ENCODE assay signal across 28 mouse cellular contexts in genomic region chr4:151437859-151438258, GRCm38 (mm10).
DNase-seq lines count a peak whose midpoint lies in the region; ATAC-seq and TF ChIP-seq lines count a peak whose summit lies in the region.
"Had no signal": no experiment of that assay in that cellular context is flagged by ENCODE, and none has a peak within 500 bp of the region (broad histone marks: within the 10 kb centered on the region; RNA-seq: fewer than 3 reads in every experiment).

No protein-coding gene starts in this region.

- TF ChIP-seq EP300 in heart, adult 2 months (IDR thresholded peaks at IDR 0.05; ENCODE audit: insufficient read depth, low read depth, low read length): peak; percentile 48; the same call in 1 of the 2 replicates

- TF ChIP-seq POLR2A in heart, adult 2 months (IDR thresholded peaks at IDR 0.05; ENCODE audit: insufficient read depth, low read depth, low read length): no peak

- H3K79me2 ChIP-seq in heart, adult 2 months (replicated peaks; ENCODE audit: control insufficient read depth, insufficient read depth, low read length): no peaks in the 10 kb centered on the region

- no peak overlapping the region for H3K4me3 ChIP-seq in forebrain, embryonic 10.5 days
- no peak overlapping the region for H3K4me3 ChIP-seq in forebrain, embryonic 16.5 days (replicated peaks; ENCODE audit: low read length)
- H3K4me3 ChIP-seq in heart, adult 2 months: no peak overlapping the region
- H3K4me3 ChIP-seq in hindbrain, embryonic 15.5 days: no peak overlapping the region
- H3K4me3 ChIP-seq in hindbrain, postnatal 0 days (ENCODE audit: low read length): no peak overlapping the region
- H3K4me3 ChIP-seq in neural tube, embryonic 14.5 days (ENCODE audit: low read depth, low read length): no peak overlapping the region
- H3K4me3 ChIP-seq: embryonic facial prominence, embryonic 13.5 days; liver, embryonic 12.5 days; midbrain, embryonic 13.5 days; myocyte had no signal

- peaks cover 3% of the 10 kb centered on the region; the same call in 1 of the 2 replicates for H3K9me3 ChIP-seq in forebrain, embryonic 10.5 days
- H3K9me3 ChIP-seq in forebrain, embryonic 16.5 days (ENCODE audit: control insufficient read depth, low read length): no peaks in the 10 kb centered on the region
- no peaks in the 10 kb centered on the region for H3K9me3 ChIP-seq in hindbrain, embryonic 15.5 days
- no peaks in the 10 kb centered on the region for H3K9me3 ChIP-seq in hindbrain, postnatal 0 days (ENCODE audit: low read length)
- no peaks in the 10 kb centered on the region for H3K9me3 ChIP-seq in neural tube, embryonic 14.5 days (ENCODE audit: control insufficient read depth, low read length)

- no peak for TF ChIP-seq CTCF in heart, adult 2 months (IDR thresholded peaks at IDR 0.05)
- no peak for TF ChIP-seq CTCF in hindbrain, postnatal 0 days (IDR thresholded peaks at IDR 0.05; ENCODE audit: low read depth)

- peaks cover 12% of the 10 kb centered on the region for H3K4me1 ChIP-seq in forebrain, embryonic 10.5 days
- H3K4me1 ChIP-seq in forebrain, embryonic 16.5 days (replicated peaks; ENCODE audit: control insufficient read depth, insufficient read depth, low read length): peaks cover 20% of the 10 kb centered on the region
- H3K4me1 ChIP-seq in heart, adult 2 months (ENCODE audit: control insufficient read depth, insufficient read depth, low read length): no peaks in the 10 kb centered on the region
- peaks cover 29% of the 10 kb centered on the region for H3K4me1 ChIP-seq in hindbrain, embryonic 15.5 days (replicated peaks)
- H3K4me1 ChIP-seq in hindbrain, postnatal 0 days (ENCODE audit: insufficient read depth, low read length): no peaks in the 10 kb centered on the region
- peaks cover 14% of the 10 kb centered on the region; the same call in 1 of the 2 replicates for H3K4me1 ChIP-seq in neural tube, embryonic 14.5 days (ENCODE audit: control insufficient read depth, insufficient read depth, low read length)
- H3K4me1 ChIP-seq: embryonic facial prominence, embryonic 13.5 days; liver, embryonic 12.5 days had no signal

- no peak overlapping the region for H3K4me2 ChIP-seq in forebrain, embryonic 16.5 days (ENCODE audit: low read length)
- no peak overlapping the region for H3K4me2 ChIP-seq in hindbrain, embryonic 15.5 days
- H3K4me2 ChIP-seq in hindbrain, postnatal 0 days (ENCODE audit: low read depth, low read length): no peak overlapping the region
- H3K4me2 ChIP-seq in neural tube, embryonic 14.5 days (ENCODE audit: low read depth, low read length): no peak overlapping the region
- H3K4me2 ChIP-seq: embryonic facial prominence, embryonic 13.5 days; liver, embryonic 12.5 days; midbrain, embryonic 13.5 days had no signal

- peak overlapping the region; percentile 40; the same call in 1 of the 2 replicates for H3K27ac ChIP-seq in forebrain, embryonic 10.5 days
- H3K27ac ChIP-seq in forebrain, embryonic 16.5 days (ENCODE audit: low read length): no peak overlapping the region
- H3K27ac ChIP-seq in heart, adult 2 months: no peak overlapping the region
- H3K27ac ChIP-seq in hindbrain, embryonic 15.5 days (replicated peaks): peak overlapping the region; percentile 23; the same call in 1 of the 2 replicates
- H3K27ac ChIP-seq in hindbrain, postnatal 0 days: no peak overlapping the region
- peak overlapping the region; percentile 53 for H3K27ac ChIP-seq in neural tube, embryonic 14.5 days (ENCODE audit: low read depth, low read length)
- H3K27ac ChIP-seq: embryonic facial prominence, embryonic 13.5 days; kidney, postnatal 0 days; liver, embryonic 12.5 days; midbrain, embryonic 13.5 days had no signal

- no peak overlapping the region for H3K9ac ChIP-seq in forebrain, embryonic 16.5 days (replicated peaks; ENCODE audit: low read depth, low read length)
- no peak overlapping the region for H3K9ac ChIP-seq in heart, adult 2 months (ENCODE audit: low read depth, low read length)
- no peak overlapping the region for H3K9ac ChIP-seq in hindbrain, embryonic 15.5 days
- H3K9ac ChIP-seq in hindbrain, postnatal 0 days (replicated peaks; ENCODE audit: low read length): no peak overlapping the region
- H3K9ac ChIP-seq in neural tube, embryonic 14.5 days (replicated peaks; ENCODE audit: low read depth, low read length): no peak overlapping the region
- H3K9ac ChIP-seq: embryonic facial prominence, embryonic 13.5 days; forebrain, postnatal 0 days; liver, embryonic 12.5 days; liver, postnatal 0 days; midbrain, embryonic 13.5 days had no signal

- H3K27me3 ChIP-seq in forebrain, embryonic 10.5 days (ENCODE audit: poor library complexity, severe bottlenecking): no peaks in the 10 kb centered on the region
- H3K27me3 ChIP-seq in forebrain, embryonic 16.5 days (replicated peaks; ENCODE audit: control insufficient read depth, insufficient read depth, low read length): peaks cover 5% of the 10 kb centered on the region; the same call in 1 of the 2 replicates
- no peaks in the 10 kb centered on the region for H3K27me3 ChIP-seq in heart, adult 2 months (ENCODE audit: control insufficient read depth, insufficient read depth, low read length)
- H3K27me3 ChIP-seq in hindbrain, embryonic 15.5 days: no peaks in the 10 kb centered on the region
- H3K27me3 ChIP-seq in hindbrain, postnatal 0 days (ENCODE audit: insufficient read depth, low read length): no peaks in the 10 kb centered on the region
- H3K27me3 ChIP-seq in neural tube, embryonic 14.5 days (ENCODE audit: control insufficient read depth, insufficient read depth, low read length): no peaks in the 10 kb centered on the region
- H3K27me3 ChIP-seq: CH12.LX; embryonic facial prominence, embryonic 13.5 days; liver, embryonic 12.5 days; midbrain, embryonic 13.5 days had no signal

- no peak for ATAC-seq in forebrain, embryonic 16.5 days
- no peak for ATAC-seq in hindbrain, embryonic 15.5 days (ENCODE audit: low FRiP score, low read depth)
- ATAC-seq in hindbrain, postnatal 0 days: no peak
- ATAC-seq in neural tube, embryonic 14.5 days (ENCODE audit: low read depth): no peak
- ATAC-seq: activated CD4-positive, CD25-positive, alpha-beta regulatory T cell, adult 4 months; forebrain, postnatal 0 days; intestine, embryonic 16.5 days; liver, embryonic 12.5 days; liver, postnatal 0 days; midbrain, embryonic 13.5 days had no signal

- intact Hi-C loops in heart, adult 2 months (cut with DNase I): no loop called here
- intact Hi-C loops in heart, postnatal 25 days (cut with DNase I): no loop called here

- DNase-seq in forebrain, embryonic 10.5 days (ENCODE audit: extremely low spot score, low spot score): no peak
- DNase-seq in heart, adult 2 months: peak; percentile 20 to 39
- no peak for DNase-seq in heart, postnatal 25 days (ENCODE audit: low spot score)
- DNase-seq in hindbrain, postnatal 0 days (ENCODE audit: low spot score): no peak
- DNase-seq: adrenal gland, adult 2 months; adrenal gland, postnatal 36 days; cerebellum, adult 18-20 months; cerebellum, postnatal 10 days; forebrain, postnatal 0 days; gastrocnemius, postnatal 25 days; kidney, adult 8-10 months; kidney, postnatal 4 days; left cerebral cortex, postnatal 4 days; liver, postnatal 0 days; lung, postnatal 36 days; spleen, adult 18-20 months; thymus, postnatal 14 days had no signal

- WGBS in forebrain, embryonic 10.5 days: 81% methylated on average over 11 of the region's 11 CpGs
- 58% methylated on average over 11 of the region's 11 CpGs for WGBS in forebrain, embryonic 16.5 days
- WGBS in heart, adult 2 months: 53% methylated on average over 11 of the region's 11 CpGs
- WGBS in hindbrain, embryonic 15.5 days: 63% methylated on average over 11 of the region's 11 CpGs
- 48% methylated on average over 11 of the region's 11 CpGs for WGBS in hindbrain, postnatal 0 days
- 67% methylated on average over 11 of the region's 11 CpGs for WGBS in neural tube, embryonic 14.5 days

- H3K36me3 ChIP-seq in forebrain, embryonic 10.5 days (replicated peaks): no peaks in the 10 kb centered on the region
- H3K36me3 ChIP-seq in forebrain, embryonic 16.5 days (ENCODE audit: control insufficient read depth, insufficient read depth): no peaks in the 10 kb centered on the region
- H3K36me3 ChIP-seq in heart, adult 2 months (ENCODE audit: control insufficient read depth, insufficient read depth, low read length): no peaks in the 10 kb centered on the region
- no peaks in the 10 kb centered on the region for H3K36me3 ChIP-seq in hindbrain, embryonic 15.5 days
- no peaks in the 10 kb centered on the region for H3K36me3 ChIP-seq in hindbrain, postnatal 0 days (ENCODE audit: insufficient read depth, low read length)
- H3K36me3 ChIP-seq in neural tube, embryonic 14.5 days (ENCODE audit: control insufficient read depth, insufficient read depth, low read length): no peaks in the 10 kb centered on the region
- H3K36me3 ChIP-seq: embryonic facial prominence, embryonic 13.5 days; liver, embryonic 12.5 days; midbrain, embryonic 13.5 days had no signal

Comparison
In these comparisons a context has a peak if more than half of its experiments do, and no peak if none do; other contexts are left out.
1. DNase-seq: peak in heart, adult 2 months (2 of 2); none in forebrain, embryonic 10.5 days (single experiment), heart, postnatal 25 days (single experiment) and hindbrain, postnatal 0 days (single experiment).
2. H3K27ac ChIP-seq: peak in forebrain, embryonic 10.5 days (single experiment), hindbrain, embryonic 15.5 days (single experiment) and neural tube, embryonic 14.5 days (single experiment); none in forebrain, embryonic 16.5 days (single experiment), heart, adult 2 months (single experiment) and hindbrain, postnatal 0 days (single experiment).